Mouse (Mus musculus) G1E (cell line): ENCODE results near the gene Sin3a. TPM values are rescaled to one million over a fixed set of nuclear protein-coding genes. Genes with fewer than 3 reads are reported as not detected.

ENCODE experiments used
- ATAC-seq: 2 replicates; pipeline ENCODE4 v1.8.0; 2016; ENCODE audit warnings: mild to moderate bottlenecking; ENCODE audit not compliant: insufficient number of reproducible peaks, poor library complexity, low FRiP score, severe bottlenecking; ENCODE audit errors: extremely low read depth
- DNase-seq: peaks from one replicate; pipeline ENCODE4 v3.0.0; 2012; ENCODE audit warnings: low spot score
- H3K27me3 ChIP-seq: 2 replicates; pipeline ENCODE4 v1.6.1; 2012; ENCODE audit warnings: mild to moderate bottlenecking, low read length, inconsistent platforms; ENCODE audit not compliant: insufficient read depth
- H3K36me3 ChIP-seq: replicated peaks from 2 replicates; pipeline ENCODE3; 2012; ENCODE audit warnings: mild to moderate bottlenecking, inconsistent platforms
- H3K4me1 ChIP-seq: 2 replicates; pipeline ENCODE4 v1.6.1; 2012; ENCODE audit warnings: low read depth, low read length, inconsistent platforms, mixed read lengths; ENCODE audit not compliant: insufficient read depth
- H3K4me3 ChIP-seq: 2 replicates; pipeline ENCODE4 v1.5.1; 2012; ENCODE audit warnings: low read depth, mild to moderate bottlenecking, inconsistent platforms, low read length, moderate library complexity, mixed read lengths
- H3K9me3 ChIP-seq: replicated peaks from 2 replicates; pipeline ENCODE4 v1.6.1; 2012; ENCODE audit warnings: inconsistent platforms
- CTCF ChIP-seq: IDR thresholded peaks from 2 replicates; pipeline ENCODE4 v1.5.1; 2012; ENCODE audit warnings: low read depth, low read length, inconsistent platforms, mixed read lengths
- GATA1 ChIP-seq: IDR thresholded peaks from 2 replicates; pipeline ENCODE4 v1.6.1; 2012; ENCODE audit warnings: borderline replicate concordance, low read length, inconsistent platforms, mixed read lengths
- GATA2 ChIP-seq: IDR thresholded peaks from 2 replicates; pipeline ENCODE4 v1.6.1; 2012; ENCODE audit warnings: low read depth, low read length, inconsistent platforms, borderline replicate concordance
- POLR2AphosphoS5 ChIP-seq: IDR thresholded peaks from 2 replicates; pipeline ENCODE4 v1.6.1; 2012; ENCODE audit warnings: low read depth, low read length, inconsistent platforms; ENCODE audit not compliant: insufficient replicate concordance
- TAL1 ChIP-seq: conservative IDR thresholded peaks from 2 replicates; pipeline ENCODE4 v1.6.1; 2012; ENCODE audit warnings: low read depth, low read length, inconsistent platforms, mixed read lengths
- polyA plus RNA-seq: library from polyadenylated mRNA; stranded (reverse); fragments of >175 nt; gene quantifications from 2 replicates; pipeline ENCODE4 v1.2.3, GENCODE M21; 2012
- total RNA-seq, 2 experiments: library from RNA; stranded (forward) in 1 of 2; stranded (reverse) in 1 of 2; fragments of 200-1000 nt in 1 of 2; fragments of >200 nt in 1 of 2; fragmentation: Nextera tagmentation in 1 of 2; gene quantifications; 2 replicates each; pipeline ENCODE4 v1.2.3; 2014 to 2017

Sin3a gene
- total and polyA plus RNA-seq, 3 experiments, result 15.4 to 78.5 (median 46.1) TPM

DNA sequence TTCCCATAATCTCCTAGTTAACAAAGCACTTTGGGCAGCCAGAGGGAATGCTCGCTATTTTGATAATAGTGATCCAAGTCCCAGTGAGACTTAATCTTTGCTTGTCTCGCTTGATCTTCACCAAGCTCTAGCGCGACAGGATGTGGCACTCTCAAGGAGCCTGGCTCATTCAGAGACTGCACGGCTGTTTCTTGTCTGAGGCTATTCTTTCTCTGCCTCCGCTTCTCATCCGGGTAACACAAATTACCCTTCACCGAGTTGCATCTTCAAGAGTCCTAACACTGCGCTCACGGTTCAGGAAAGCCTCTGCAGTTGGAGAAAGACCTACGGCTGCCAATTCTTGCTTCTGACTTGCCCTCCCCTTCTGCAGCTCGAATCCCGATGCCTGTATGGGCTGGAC is 85.7 kb downstream of the Sin3a start:
- DNase-seq, result no peak
- Histone ChIP-seq H3K9me3 (no peaks in the 10 kb centered on the region), H3K4me3 (peak overlapping the region; percentile 91), H3K4me1 (peaks cover 35% of the 10 kb centered on the region), H3K36me3 (peaks cover 33% of the 10 kb centered on the region), H3K27me3 (peaks cover 4% of the 10 kb centered on the region; the same call in 1 of the 2 replicates)
- ATAC-seq, result no peak
- no peak for TF ChIP-seq CTCF
- TF ChIP-seq POLR2AphosphoS5, result no peak
- TF ChIP-seq TAL1, result no peak
- no peak for TF ChIP-seq GATA1
- no peak for TF ChIP-seq GATA2

DNA sequence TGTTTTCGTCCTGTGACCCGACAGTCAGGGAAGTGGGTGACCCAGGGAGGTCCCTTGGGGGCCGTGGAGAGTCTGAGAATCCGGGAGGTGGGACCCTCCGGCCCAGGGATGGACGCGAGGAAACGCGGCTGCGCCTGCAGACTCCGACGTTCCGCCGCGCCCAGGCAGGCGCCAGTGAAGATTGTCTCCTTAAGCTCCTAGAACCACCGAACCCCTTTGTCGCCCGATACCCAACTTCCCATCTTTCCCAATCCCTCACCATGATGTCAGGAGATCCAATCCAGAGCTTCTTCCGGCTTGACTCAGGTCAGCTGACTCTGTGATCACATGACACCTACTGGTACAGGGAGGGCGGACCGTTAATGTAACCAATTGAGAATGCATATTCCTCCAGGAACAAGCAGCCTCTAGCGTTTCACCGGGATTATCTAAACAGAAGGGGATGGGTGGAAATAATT is 86.2 kb downstream of the Sin3a start, which contains the start of gene Commd4:
Gene Commd4, minus strand, starts transcription at position 319 of the 458 bp plus-strand sequence.
- DNase-seq (peak; percentile 93), ATAC-seq (peak; percentile 66)
- Histone ChIP-seq H3K4me1 (peaks cover 38% of the 10 kb centered on the region), H3K36me3 (peaks cover 33% of the 10 kb centered on the region), H3K9me3 (no peaks in the 10 kb centered on the region), H3K27me3 (peaks cover 7% of the 10 kb centered on the region; the same call in 1 of the 2 replicates), H3K4me3 (peak within 1 kb of the TSS; percentile 91)
- TF ChIP-seq GATA2, result no peak

GRCm38 (mm10) chr9:57158506-57158905 is 86.7 kb downstream of the Sin3a start:
- TF ChIP-seq GATA2 (no peak), POLR2AphosphoS5 (no peak)
- Histone ChIP-seq H3K36me3 (peaks cover 33% of the 10 kb centered on the region), H3K27me3 (peaks cover 8% of the 10 kb centered on the region), H3K4me1 (peaks cover 38% of the 10 kb centered on the region), H3K9me3 (no peaks in the 10 kb centered on the region), H3K4me3 (peak overlapping the region; percentile 91)
- DNase-seq, result no peak
- no peak for ATAC-seq

GRCm38 (mm10) chr9:57162496-57162895 is 90.7 kb downstream of the Sin3a start:
- Histone ChIP-seq H3K4me3 (no peak overlapping the region), H3K36me3 (no peaks in the 10 kb centered on the region), H3K4me1 (peaks cover 17% of the 10 kb centered on the region), H3K27me3 (peaks cover 23% of the 10 kb centered on the region), H3K9me3 (no peaks in the 10 kb centered on the region)
- no peak for DNase-seq
- TF ChIP-seq GATA1 (no peak), TAL1 (no peak), GATA2 (no peak)
- ATAC-seq, result no peak

GRCm38 (mm10) chr9:57163137-57163536 is 91.3 kb downstream of the Sin3a start:
- DNase-seq (no peak), ATAC-seq (no peak)
- Histone ChIP-seq H3K4me3 (no peak overlapping the region), H3K36me3 (no peaks in the 10 kb centered on the region), H3K27me3 (peaks cover 23% of the 10 kb centered on the region), H3K9me3 (no peaks in the 10 kb centered on the region), H3K4me1 (peaks cover 14% of the 10 kb centered on the region)
- no peak for TF ChIP-seq GATA2
- TF ChIP-seq TAL1, result no peak
- TF ChIP-seq POLR2AphosphoS5, result no peak
- no peak for TF ChIP-seq CTCF
- no peak for TF ChIP-seq GATA1

DNA sequence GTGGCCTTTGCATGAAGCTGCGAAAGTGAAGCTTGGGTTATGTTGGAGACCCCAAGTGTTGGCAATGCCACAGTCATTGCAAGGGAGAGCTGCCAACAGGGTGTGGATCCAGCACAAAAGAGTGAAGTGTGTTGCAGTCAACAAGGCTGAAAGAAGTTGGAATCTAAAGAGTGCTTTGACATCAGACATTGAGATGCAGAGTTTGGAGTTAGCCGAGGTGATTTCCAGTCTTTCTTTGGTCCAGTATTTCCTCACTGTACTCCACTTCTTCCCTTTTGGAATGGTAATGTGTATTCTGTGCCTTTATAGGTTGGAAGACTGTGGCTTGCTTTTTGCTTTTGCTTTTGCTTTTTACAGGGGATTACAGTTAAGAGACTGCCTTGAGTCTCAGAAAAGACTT is 94.3 kb downstream of the Sin3a start:
- no peak overlapping the region for H3K4me3 ChIP-seq
- TF ChIP-seq CTCF (no peak), POLR2AphosphoS5 (no peak), GATA2 (no peak), GATA1 (no peak), TAL1 (no peak)
- DNase-seq, result no peak

DNA sequence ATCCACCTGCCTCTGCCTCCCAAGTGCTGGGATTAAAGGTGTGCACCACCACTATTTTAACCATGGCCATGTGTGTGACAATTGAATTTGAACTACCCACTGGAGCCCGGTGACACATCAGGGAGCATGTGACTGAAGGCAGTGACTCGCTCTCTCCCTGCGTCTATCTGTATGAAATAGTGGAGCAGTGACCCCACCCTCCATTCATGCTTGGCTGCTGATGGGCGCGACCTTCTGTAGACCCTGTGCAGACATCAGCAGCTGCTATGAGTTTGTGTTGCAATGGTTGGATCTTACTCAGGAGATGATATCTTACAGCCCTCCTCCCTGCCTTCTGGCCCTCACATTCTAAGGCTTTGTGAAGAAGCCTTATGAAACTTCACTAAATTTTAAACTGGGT is 96.6 kb downstream of the Sin3a start:
- H3K9me3 ChIP-seq, result no peaks in the 10 kb centered on the region
- H3K4me1 ChIP-seq, result no peaks in the 10 kb centered on the region
- peaks cover 22% of the 10 kb centered on the region for H3K27me3 ChIP-seq
- ATAC-seq (no peak), DNase-seq (no peak)
- no peak for TF ChIP-seq GATA1
- no peak for TF ChIP-seq GATA2
- no peak for TF ChIP-seq TAL1
- TF ChIP-seq CTCF, result no peak
- TF ChIP-seq POLR2AphosphoS5, result no peak
- H3K36me3 ChIP-seq, result no peaks in the 10 kb centered on the region
- no peak overlapping the region for H3K4me3 ChIP-seq

More for the DNA sequence above, 94.3 kb downstream of the Sin3a start:
- no peak for ATAC-seq
- H3K36me3 ChIP-seq, result no peaks in the 10 kb centered on the region
- H3K4me1 ChIP-seq, result peaks cover 7% of the 10 kb centered on the region
- no peaks in the 10 kb centered on the region for H3K9me3 ChIP-seq
- peaks cover 27% of the 10 kb centered on the region for H3K27me3 ChIP-seq

Other genes starting within 250 kb of the Sin3a start
- not detected in 2 replicates for gene Odf3l1, start 207.4 kb upstream of the Sin3a start, total RNA-seq (2014; fragmentation: Nextera tagmentation)
- not detected in 2 replicates for gene Odf3l1, start 207.4 kb upstream of the Sin3a start, total RNA-seq (2017)
- gene Odf3l1, start 207.4 kb upstream of the Sin3a start, polyA plus RNA-seq, result not detected in 2 replicates
- not detected in 2 replicates for gene Cspg4, start 207.0 kb upstream of the Sin3a start, total RNA-seq (2014; fragmentation: Nextera tagmentation)
- 0.12 and 0.16 TPM in 2 replicates for gene Cspg4, start 207.0 kb upstream of the Sin3a start, total RNA-seq (2017)
- not detected in 2 replicates for gene Cspg4, start 207.0 kb upstream of the Sin3a start, polyA plus RNA-seq
- gene Snx33, start 143.7 kb upstream of the Sin3a start, total RNA-seq (2014; fragmentation: Nextera tagmentation), result 5.8 and 6.9 TPM in 2 replicates
- gene Snx33, start 143.7 kb upstream of the Sin3a start, total RNA-seq (2017), result 6.5 and 7.4 TPM in 2 replicates
- gene Snx33, start 143.7 kb upstream of the Sin3a start, polyA plus RNA-seq, result 0.96 and 1.2 TPM in 2 replicates
- 42.1 and 49.6 TPM in 2 replicates for gene Imp3, start 134.6 kb upstream of the Sin3a start, total RNA-seq (2014; fragmentation: Nextera tagmentation)
- gene Imp3, start 134.6 kb upstream of the Sin3a start, total RNA-seq (2017), result 67.1 and 72.5 TPM in 2 replicates
- gene Imp3, start 134.6 kb upstream of the Sin3a start, polyA plus RNA-seq, result 61.8 and 68.6 TPM in 2 replicates
- 18.2 and 19.2 TPM in 2 replicates for gene Snupn, start 121.2 kb upstream of the Sin3a start, total RNA-seq (2014; fragmentation: Nextera tagmentation)
- gene Snupn, start 121.2 kb upstream of the Sin3a start, total RNA-seq (2017), result 18.7 and 21.3 TPM in 2 replicates
- gene Snupn, start 121.2 kb upstream of the Sin3a start, polyA plus RNA-seq, result 1.7 and 2.4 TPM in 2 replicates
- gene Ptpn9, start 77.1 kb upstream of the Sin3a start, total RNA-seq (2014; fragmentation: Nextera tagmentation), result 29.6 and 36.1 TPM in 2 replicates
- gene Ptpn9, start 77.1 kb upstream of the Sin3a start, total RNA-seq (2017), result 26.2 and 29.2 TPM in 2 replicates
- gene Ptpn9, start 77.1 kb upstream of the Sin3a start, polyA plus RNA-seq, result 62.4 and 69.9 TPM in 2 replicates
- 66.7 and 68.5 TPM in 2 replicates for gene Man2c1, start 58.6 kb downstream of the Sin3a start, total RNA-seq (2014; fragmentation: Nextera tagmentation)
- gene Man2c1, start 58.6 kb downstream of the Sin3a start, total RNA-seq (2017), result 56.3 and 68.6 TPM in 2 replicates
- 106 and 122 TPM in 2 replicates for gene Man2c1, start 58.6 kb downstream of the Sin3a start, polyA plus RNA-seq
- gene Neil1, start 76.3 kb downstream of the Sin3a start, total RNA-seq (2014; fragmentation: Nextera tagmentation), result 0.58 and 3.0 TPM in 2 replicates
- gene Neil1, start 76.3 kb downstream of the Sin3a start, total RNA-seq (2017), result 2.1 and 2.6 TPM in 2 replicates
- gene Neil1, start 76.3 kb downstream of the Sin3a start, polyA plus RNA-seq, result 9.3 and 10.7 TPM in 2 replicates
- gene Commd4, start 86.3 kb downstream of the Sin3a start, total RNA-seq (2014; fragmentation: Nextera tagmentation), result 40.3 and 59.7 TPM in 2 replicates
- 130 and 175 TPM in 2 replicates for gene Commd4, start 86.3 kb downstream of the Sin3a start, total RNA-seq (2017)
- gene Commd4, start 86.3 kb downstream of the Sin3a start, polyA plus RNA-seq, result 33.3 and 36.2 TPM in 2 replicates
- not detected in 2 replicates for gene Trcg1, start 164.5 kb downstream of the Sin3a start, total RNA-seq (2014; fragmentation: Nextera tagmentation)
- gene Trcg1, start 164.5 kb downstream of the Sin3a start, total RNA-seq (2017), result 0.16 TPM in 1 of 2 replicates, not detected in the other
- gene Trcg1, start 164.5 kb downstream of the Sin3a start, polyA plus RNA-seq, result not detected in 2 replicates
- gene 1700017B05Rik, start 190.6 kb downstream of the Sin3a start, total RNA-seq (2014; fragmentation: Nextera tagmentation), result 88.1 and 99.3 TPM in 2 replicates
- 20.1 and 21.1 TPM in 2 replicates for gene 1700017B05Rik, start 190.6 kb downstream of the Sin3a start, total RNA-seq (2017)
- gene 1700017B05Rik, start 190.6 kb downstream of the Sin3a start, polyA plus RNA-seq, result 154 and 169 TPM in 2 replicates